Mouse (Mus musculus) kidney, postnatal 0 days (tissue): ENCODE data around the gene Elovl3. TPM values are rescaled to one million over a fixed set of nuclear protein-coding genes. Genes with fewer than 3 reads are reported as not detected.

Experiments used
- ATAC-seq: fragments of 200-750 bp; cut with Nextera tagmentation; replicated peaks from 2 replicates; pipeline ENCODE4 v1.8.0; 2017; ENCODE audit warnings: low read depth, moderate number of reproducible peaks, moderate TSS enrichment, moderate library complexity; ENCODE audit not compliant: low FRiP score
- DNase-seq: peaks from one replicate; pipeline ENCODE4 v3.0.0-alpha.2; 2016; ENCODE audit warnings: low spot score
- H3K27ac ChIP-seq: fragments of 300-500 bp; sonication (generic); 2 replicates; pipeline ENCODE4 v1.5.1; 2014; ENCODE audit warnings: mild to moderate bottlenecking
- H3K27me3 ChIP-seq: fragments of 300-500 bp; sonication (generic); 2 replicates; pipeline ENCODE4 v1.6.1; 2014; ENCODE audit warnings: low read length, mixed read lengths; ENCODE audit not compliant: insufficient read depth
- H3K36me3 ChIP-seq: fragments of 300-500 bp; sonication (generic); 2 replicates; pipeline ENCODE4 v1.6.1; 2014; ENCODE audit warnings: low read length, mixed read lengths; ENCODE audit not compliant: insufficient read depth
- H3K4me1 ChIP-seq: fragments of 300-500 bp; sonication (generic); replicated peaks from 2 replicates; pipeline ENCODE4 v1.6.1; 2014; ENCODE audit warnings: antibody characterized with exemption, low read length, mixed read lengths; ENCODE audit not compliant: insufficient read depth
- H3K4me2 ChIP-seq: fragments of 300-500 bp; sonication (generic); 2 replicates; pipeline ENCODE4 v1.6.1; 2014; ENCODE audit warnings: mild to moderate bottlenecking, low read length, moderate library complexity, mixed read lengths
- H3K4me3 ChIP-seq: fragments of 300-500 bp; sonication (generic); replicated peaks from 2 replicates; pipeline ENCODE4 v1.5.1; 2014; ENCODE audit warnings: low read depth, low read length
- H3K9ac ChIP-seq: fragments of 300-500 bp; sonication (generic); 2 replicates; pipeline ENCODE4 v1.6.1; 2014; ENCODE audit warnings: low read depth, low read length
- H3K9me3 ChIP-seq: fragments of 300-500 bp; sonication (generic); replicated peaks from 2 replicates; pipeline ENCODE4 v1.6.1; 2016; ENCODE audit warnings: low read length, inconsistent platforms, mixed read lengths
- CTCF ChIP-seq: IDR thresholded peaks from 2 replicates; pipeline ENCODE4 v1.5.1; 2016; ENCODE audit warnings: antibody characterized with exemption, low read depth, mild to moderate bottlenecking, moderate library complexity
- WGBS: fragments of 180-500 bp; shearing (Covaris S2); extraction: QIAGEN DNeasy Blood & Tissue Kit; methylation state at CpG from one replicate; pipeline ENCODE4 v1.1.7; 2014; 5-methylcytosine and 5-hydroxymethylcytosine counted together
- polyA plus RNA-seq: library from polyadenylated mRNA; unstranded; fragments of >200 nt; fragmentation: Nextera tagmentation; extraction: Ambion mirVana; gene quantifications from 2 replicates; pipeline ENCODE4 v1.2.1, GENCODE M21; 2015

Gene Elovl3
- polyA plus RNA-seq, 1 experiment from 2014 or later = 0.07 TPM

DNA sequence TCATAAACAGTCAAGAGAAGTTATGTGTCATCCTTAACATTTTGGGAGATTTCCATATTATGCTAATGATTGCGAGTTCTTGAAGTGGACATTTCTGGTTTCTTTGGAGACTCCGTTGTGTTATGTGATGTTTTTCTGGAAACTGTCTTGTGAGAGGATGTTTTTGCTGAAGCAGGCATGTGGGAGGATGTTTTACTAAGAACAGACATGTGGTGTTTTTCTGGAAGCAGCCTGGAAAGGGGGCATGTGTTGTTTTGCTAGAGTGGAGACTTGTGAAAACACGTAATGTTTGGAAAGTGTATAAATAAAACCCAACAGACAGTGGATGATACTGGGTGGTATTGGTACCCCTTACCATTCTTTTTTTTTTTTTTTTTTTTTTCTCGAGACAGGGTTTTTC lies 36.4 kb upstream of the Elovl3 start:
- H3K36me3 ChIP-seq = no peaks in the 10 kb centered on the region
- TF ChIP-seq CTCF = no peak
- no peaks in the 10 kb centered on the region; the same call in 1 of the 2 replicates for H3K9me3 ChIP-seq
- H3K27ac ChIP-seq = no peak overlapping the region
- ATAC-seq (no peak), DNase-seq (no peak)
- no peak overlapping the region for H3K9ac ChIP-seq
- no peaks in the 10 kb centered on the region for H3K4me1 ChIP-seq
- WGBS = 63% methylated on average over 4 of the region's 4 CpGs
- H3K4me3 ChIP-seq = no peak overlapping the region
- H3K27me3 ChIP-seq = no peaks in the 10 kb centered on the region
- no peak overlapping the region for H3K4me2 ChIP-seq

DNA sequence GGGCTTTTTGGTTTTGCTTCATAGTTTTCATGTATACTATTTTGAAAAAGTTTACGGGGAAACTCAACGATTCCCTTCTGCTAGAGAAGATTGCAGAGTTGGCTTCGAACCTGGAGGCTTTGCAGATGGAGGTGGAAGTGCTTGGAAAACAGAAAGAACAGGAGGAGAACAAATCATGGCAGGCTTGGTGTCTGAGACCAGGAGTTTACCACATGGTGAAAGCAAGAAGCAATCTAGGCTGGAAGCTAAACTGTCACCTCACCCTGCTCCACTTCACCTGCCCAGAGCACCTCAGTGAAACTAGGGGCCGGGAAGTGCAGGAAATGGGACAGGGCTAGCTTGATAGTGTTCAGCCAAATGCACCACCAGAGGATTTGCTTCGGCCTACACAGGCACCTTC lies 35.3 kb upstream of the Elovl3 start:
- 87% methylated on average over 5 of the region's 5 CpGs for WGBS

DNA sequence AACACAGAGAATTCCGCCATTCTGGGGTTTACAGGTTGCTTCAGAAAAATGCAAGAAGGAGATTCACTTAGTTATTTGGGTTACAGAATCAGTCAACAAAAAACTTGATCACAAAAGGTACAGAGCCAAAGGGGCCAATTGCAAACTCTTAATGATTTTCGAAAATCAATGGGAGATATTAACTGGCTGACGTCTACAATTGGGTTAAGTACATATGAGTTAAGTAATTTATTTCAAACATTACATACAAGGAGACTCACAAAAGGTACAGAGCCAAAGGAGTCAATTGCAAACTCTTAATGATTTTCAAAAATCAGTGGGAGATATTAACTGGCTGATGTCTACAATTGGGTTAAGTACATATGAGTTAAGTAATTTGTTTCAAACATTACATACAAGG lies 32.1 kb upstream of the Elovl3 start:
- no peak for TF ChIP-seq CTCF
- Histone ChIP-seq H3K9me3 (no peaks in the 10 kb centered on the region), H3K27me3 (no peaks in the 10 kb centered on the region), H3K4me2 (no peak overlapping the region), H3K4me3 (no peak overlapping the region), H3K27ac (no peak overlapping the region), H3K36me3 (no peaks in the 10 kb centered on the region), H3K4me1 (no peaks in the 10 kb centered on the region), H3K9ac (no peak overlapping the region)
- DNase-seq (no peak), ATAC-seq (no peak)
- 92% methylated on average over 3 of the region's 3 CpGs for WGBS

More for the DNA sequence above, 35.3 kb upstream of the Elovl3 start:
- ATAC-seq (no peak), DNase-seq (no peak)
- Histone ChIP-seq H3K27ac (no peak overlapping the region), H3K4me1 (no peaks in the 10 kb centered on the region), H3K36me3 (no peaks in the 10 kb centered on the region), H3K9me3 (no peaks in the 10 kb centered on the region; the same call in 1 of the 2 replicates), H3K9ac (no peak overlapping the region), H3K27me3 (no peaks in the 10 kb centered on the region), H3K4me3 (no peak overlapping the region), H3K4me2 (no peak overlapping the region)
- TF ChIP-seq CTCF = no peak

DNA sequence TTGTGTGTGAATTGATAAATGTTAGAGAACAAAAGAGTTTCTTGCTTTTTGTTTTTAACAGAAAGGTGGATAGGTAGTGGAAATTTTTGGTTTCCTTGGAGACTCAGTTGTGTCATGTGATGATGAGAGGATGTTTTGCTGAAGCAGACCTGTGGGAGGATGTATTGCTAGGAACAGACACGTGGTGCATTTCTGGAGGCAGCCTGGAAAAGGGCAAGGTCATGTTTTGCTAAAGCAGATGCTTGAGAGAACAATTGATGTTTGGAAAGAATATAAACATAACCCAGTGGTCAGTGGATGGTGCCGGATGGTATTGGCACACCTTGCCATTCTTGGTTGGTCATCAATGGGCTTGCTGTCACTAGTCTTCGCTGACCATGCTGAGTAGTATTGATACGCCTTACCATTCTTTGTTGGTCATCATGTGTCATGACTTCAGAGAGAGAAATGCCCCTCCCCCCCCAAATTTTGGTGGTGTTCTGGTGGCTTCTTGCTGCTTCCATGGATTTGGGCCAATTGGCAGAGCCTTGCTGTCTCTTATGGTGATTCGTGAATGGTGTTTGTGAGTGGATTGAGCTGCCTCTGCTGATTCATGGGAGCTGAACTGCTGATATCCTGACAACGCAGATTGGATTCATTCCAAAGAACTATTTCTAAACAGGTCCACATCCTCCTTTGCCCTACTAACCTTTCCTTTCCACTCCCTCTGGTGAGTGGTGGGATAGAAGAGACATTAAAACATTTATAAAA lies 28.1 kb upstream of the Elovl3 start:
- no peaks in the 10 kb centered on the region for H3K4me1 ChIP-seq
- H3K27me3 ChIP-seq = no peaks in the 10 kb centered on the region
- TF ChIP-seq CTCF = no peak
- no peaks in the 10 kb centered on the region for H3K9me3 ChIP-seq
- 60% methylated on average over 6 of the region's 6 CpGs for WGBS
- DNase-seq = no peak
- no peak overlapping the region for H3K4me3 ChIP-seq
- H3K4me2 ChIP-seq = no peak overlapping the region
- no peak overlapping the region for H3K27ac ChIP-seq
- no peak for ATAC-seq
- no peaks in the 10 kb centered on the region for H3K36me3 ChIP-seq
- H3K9ac ChIP-seq = no peak overlapping the region

DNA sequence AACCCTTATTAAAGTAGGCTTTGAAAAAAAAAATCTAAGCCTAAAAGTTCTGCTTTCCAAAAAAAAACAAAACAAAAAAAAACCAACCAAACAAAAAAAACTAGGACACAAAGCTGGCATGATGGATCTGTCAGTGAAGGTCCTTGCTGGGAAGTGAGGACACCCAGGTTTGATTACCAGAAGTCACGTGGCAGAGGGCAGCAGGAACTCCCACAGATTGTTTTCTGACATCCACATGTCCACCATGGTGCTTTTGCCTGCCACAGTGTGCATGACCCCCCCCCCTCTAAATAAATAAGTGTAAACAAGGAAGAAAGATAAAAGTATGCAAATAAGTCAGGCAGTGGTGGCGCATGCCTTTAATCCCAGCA lies 27.5 kb upstream of the Elovl3 start:
- DNase-seq (no peak), ATAC-seq (no peak)
- H3K9ac ChIP-seq = no peak overlapping the region
- H3K4me1 ChIP-seq = no peaks in the 10 kb centered on the region
- no peak overlapping the region for H3K4me3 ChIP-seq
- no peak overlapping the region for H3K27ac ChIP-seq
- H3K9me3 ChIP-seq = no peaks in the 10 kb centered on the region
- no peaks in the 10 kb centered on the region for H3K36me3 ChIP-seq
- no peak for TF ChIP-seq CTCF
- H3K27me3 ChIP-seq = no peaks in the 10 kb centered on the region
- H3K4me2 ChIP-seq = no peak overlapping the region
- 68% methylated on average over 2 of the region's 2 CpGs for WGBS

DNA sequence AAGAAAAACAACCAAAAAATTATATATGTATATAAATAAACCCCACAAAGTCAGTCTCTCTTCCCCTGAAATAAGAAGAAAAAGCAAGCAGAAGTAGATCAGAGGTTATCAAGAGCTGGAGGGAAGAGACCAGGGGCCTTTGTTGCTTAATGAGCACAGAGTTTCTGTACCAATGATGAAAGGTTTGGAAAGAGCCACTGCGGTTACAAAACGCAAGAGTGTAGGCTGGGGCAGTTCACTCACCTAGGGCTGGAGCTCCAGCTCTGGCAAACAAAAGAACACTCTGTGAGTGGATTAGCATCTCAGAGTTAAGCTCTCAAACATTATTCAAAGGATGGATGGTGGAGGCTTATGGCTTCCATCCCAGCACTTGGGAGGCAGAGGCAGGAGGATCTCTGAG lies 21.5 kb upstream of the Elovl3 start:
- no peak overlapping the region for H3K4me2 ChIP-seq
- H3K36me3 ChIP-seq = no peaks in the 10 kb centered on the region
- 88% methylated on average over 2 of the region's 2 CpGs for WGBS
- no peak overlapping the region for H3K4me3 ChIP-seq
- no peak for DNase-seq
- no peak overlapping the region for H3K9ac ChIP-seq
- no peaks in the 10 kb centered on the region for H3K27me3 ChIP-seq
- H3K4me1 ChIP-seq = no peaks in the 10 kb centered on the region
- no peak overlapping the region for H3K27ac ChIP-seq
- H3K9me3 ChIP-seq = no peaks in the 10 kb centered on the region
- no peak for TF ChIP-seq CTCF
- no peak for ATAC-seq

DNA sequence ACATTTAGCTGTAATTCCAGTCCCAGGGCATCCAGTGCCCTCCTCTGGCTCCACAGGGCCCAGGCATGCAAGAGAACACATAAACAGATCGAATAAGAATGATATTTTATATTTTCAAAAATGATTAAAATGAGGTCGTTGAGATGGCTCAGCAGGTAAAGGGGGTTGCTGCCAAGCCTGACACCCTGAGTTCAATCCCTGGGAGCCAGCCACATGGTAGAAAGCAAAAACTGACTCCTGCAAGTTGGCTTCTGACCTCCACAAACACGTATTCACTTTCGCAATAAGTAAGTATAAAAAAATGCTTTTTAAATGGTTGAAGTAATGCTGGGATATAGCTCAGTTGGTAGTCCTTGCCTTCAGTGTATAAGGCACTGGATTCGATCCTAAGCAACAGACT lies 20.9 kb upstream of the Elovl3 start:
- no peaks in the 10 kb centered on the region for H3K27me3 ChIP-seq
- no peaks in the 10 kb centered on the region for H3K4me1 ChIP-seq
- no peak overlapping the region for H3K4me2 ChIP-seq
- 85% methylated on average over 5 of the region's 5 CpGs for WGBS
- H3K9me3 ChIP-seq = no peaks in the 10 kb centered on the region
- H3K9ac ChIP-seq = no peak overlapping the region
- ATAC-seq = no peak
- DNase-seq = no peak
- no peak for TF ChIP-seq CTCF
- H3K27ac ChIP-seq = no peak overlapping the region
- H3K36me3 ChIP-seq = no peaks in the 10 kb centered on the region
- no peak overlapping the region for H3K4me3 ChIP-seq
